Mouse (Mus musculus): ENCODE results near the gene Nup88.

DNA sequence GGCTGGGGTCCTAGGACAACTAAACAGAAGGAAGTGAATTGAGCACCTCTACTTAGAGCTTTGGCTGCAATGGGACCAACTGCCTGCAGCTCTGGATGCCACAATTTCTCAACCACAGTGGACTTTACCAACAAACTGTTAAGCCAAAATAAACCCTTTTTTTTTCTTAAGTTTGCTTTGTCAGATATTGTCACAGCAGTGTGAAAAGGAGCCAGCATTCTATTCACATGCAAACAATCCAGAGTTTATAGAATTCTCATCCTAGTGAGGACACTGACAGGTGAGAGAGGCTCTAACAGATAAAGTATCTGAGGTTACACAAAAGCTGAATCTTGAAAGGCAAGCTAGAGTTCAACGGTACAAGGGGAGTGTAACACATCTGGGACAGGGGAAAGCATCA lies 47.3 kb upstream of the Nup88 start:
- TF ChIP-seq CTCF (IDR thresholded peaks at IDR 0.05; ENCODE audit: borderline replicate concordance, control insufficient read depth, extremely low read depth, insufficient read depth, low read length, poor library complexity) (no peak), POLR2A (IDR thresholded peaks at IDR 0.05; ENCODE audit: control insufficient read depth, extremely low read depth, insufficient read depth, low read length, poor library complexity) (no peak)
